Mouse (Mus musculus): ENCODE data around the gene Kif2c. TPM values are rescaled to one million over a fixed set of nuclear protein-coding genes. Genes with fewer than 3 reads are reported as not detected.

Gene Kif2c
- polyA plus RNA-seq, 1 experiment from 2014 or later: 45.5 TPM

DNA sequence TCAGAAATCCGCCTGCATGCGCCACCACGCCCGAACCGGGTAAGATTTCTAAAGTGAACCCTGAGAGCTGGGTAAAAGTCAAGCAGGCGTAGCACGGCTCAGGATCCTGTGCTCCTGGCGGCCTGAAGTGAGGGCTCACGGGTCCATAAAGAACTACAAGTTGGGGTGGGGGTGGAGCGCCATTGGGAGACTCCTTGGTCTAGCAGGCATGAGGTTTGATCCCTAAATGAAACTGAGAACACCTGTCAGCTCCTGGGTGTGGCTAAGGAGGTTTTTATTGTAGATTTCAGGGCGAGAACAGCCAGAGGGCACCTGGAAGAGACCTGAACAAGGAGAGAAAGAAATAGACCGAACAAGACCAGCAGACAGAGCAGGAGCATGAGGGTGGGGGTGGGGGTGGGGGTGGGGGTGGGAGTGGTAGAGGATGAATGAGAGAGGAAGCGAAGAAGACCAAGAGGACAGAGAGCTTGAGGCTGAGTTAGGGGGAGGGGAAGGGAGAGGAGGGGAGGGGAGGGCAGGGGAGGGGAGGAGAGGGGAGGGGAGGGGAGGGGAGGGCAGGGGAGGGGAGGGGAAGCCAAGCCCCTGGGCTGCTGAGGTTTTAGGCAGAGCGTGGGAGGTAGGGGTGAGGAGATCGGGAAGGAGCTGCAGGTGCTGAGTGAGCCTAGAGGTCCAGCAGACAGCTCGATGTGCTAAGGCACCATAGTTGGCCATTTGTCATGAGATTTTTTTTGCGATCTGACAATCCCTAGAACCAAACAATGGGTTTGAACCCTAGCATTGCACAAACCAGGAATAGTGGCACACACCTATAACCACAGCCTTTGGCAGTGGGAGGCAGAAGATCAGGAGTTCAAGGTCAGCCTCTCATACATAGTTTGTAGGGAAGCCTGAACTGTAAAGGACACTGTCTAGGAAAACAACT, 43.9 kb downstream of the Kif2c start:
- no peak overlapping the region for H3K27ac ChIP-seq (ENCODE audit: low read depth, low read length)
- WGBS (ENCODE audit: insufficient replicate concordance): 55% methylated on average over 16 of the region's 17 CpGs
- H3K36me3 ChIP-seq (ENCODE audit: control insufficient read depth, insufficient read depth, low read length): no peaks in the 10 kb centered on the region
- H3K9me3 ChIP-seq (replicated peaks; ENCODE audit: control insufficient read depth, low read length): no peaks in the 10 kb centered on the region
- no peak for ATAC-seq (replicated peaks; ENCODE audit: insufficient number of reproducible peaks, low FRiP score, low TSS enrichment)
- H3K9ac ChIP-seq (ENCODE audit: low read depth, low read length): no peak overlapping the region
- no peak overlapping the region for H3K4me2 ChIP-seq
- peaks cover 5% of the 10 kb centered on the region; the same call in 1 of the 2 replicates for H3K4me1 ChIP-seq (ENCODE audit: control insufficient read depth, insufficient read depth, low read length)
- H3K27me3 ChIP-seq (ENCODE audit: control insufficient read depth, insufficient read depth, low read length): 0 out of 2 replicates have a peak, but pooled peaks cover under 1% of the 10 kb centered on the region
- H3K4me3 ChIP-seq (ENCODE audit: low read depth, low read length): no peak overlapping the region

GRCm38 (mm10) chr4:117136034-117136433, 46.4 kb downstream of the Kif2c start:
- Histone ChIP-seq H3K36me3 (ENCODE audit: control insufficient read depth, insufficient read depth, low read length) (no peaks in the 10 kb centered on the region), H3K27me3 (ENCODE audit: control insufficient read depth, insufficient read depth, low read length) (peaks cover 24% of the 10 kb centered on the region), H3K4me3 (ENCODE audit: low read depth, low read length) (no peak overlapping the region), H3K9ac (ENCODE audit: low read depth, low read length) (no peak overlapping the region), H3K4me2 (no peak overlapping the region), H3K9me3 (replicated peaks; ENCODE audit: control insufficient read depth, low read length) (no peaks in the 10 kb centered on the region), H3K27ac (ENCODE audit: low read depth, low read length) (no peak overlapping the region), H3K4me1 (ENCODE audit: control insufficient read depth, insufficient read depth, low read length) (peaks cover 8% of the 10 kb centered on the region; the same call in 1 of the 2 replicates)
- WGBS (ENCODE audit: insufficient replicate concordance): 31% methylated on average over 8 of the region's 8 CpGs
- ATAC-seq (replicated peaks; ENCODE audit: insufficient number of reproducible peaks, low FRiP score, low TSS enrichment): no peak

GRCm38 (mm10) chr4:117134601-117134995, 47.8 kb downstream of the Kif2c start:
- H3K4me3 ChIP-seq (ENCODE audit: low read depth, low read length): no peak overlapping the region; the same call in 1 of the 2 replicates
- H3K36me3 ChIP-seq (ENCODE audit: control insufficient read depth, insufficient read depth, low read length): no peaks in the 10 kb centered on the region
- H3K27ac ChIP-seq (ENCODE audit: low read depth, low read length): no peak overlapping the region
- H3K4me2 ChIP-seq: peak overlapping the region; percentile 99
- 34% methylated on average over 2 of the region's 2 CpGs for WGBS (ENCODE audit: insufficient replicate concordance)
- H3K4me1 ChIP-seq (ENCODE audit: control insufficient read depth, insufficient read depth, low read length): peaks cover 8% of the 10 kb centered on the region; the same call in 1 of the 2 replicates
- peak overlapping the region; percentile 65; the same call in 1 of the 2 replicates for H3K9ac ChIP-seq (ENCODE audit: low read depth, low read length)
- peaks cover 27% of the 10 kb centered on the region for H3K27me3 ChIP-seq (ENCODE audit: control insufficient read depth, insufficient read depth, low read length)
- ATAC-seq (replicated peaks; ENCODE audit: insufficient number of reproducible peaks, low FRiP score, low TSS enrichment): no peak
- H3K9me3 ChIP-seq (replicated peaks; ENCODE audit: control insufficient read depth, low read length): no peaks in the 10 kb centered on the region

GRCm38 (mm10) chr4:117133817-117134600, 48.4 kb downstream of the Kif2c start, which contains the start of gene Plk3:
TSS of gene Plk3 (minus strand) at chr4:117133963.
- WGBS (ENCODE audit: insufficient replicate concordance): 2% methylated on average over 48 of the region's 48 CpGs
- peak; percentile 84 for ATAC-seq (replicated peaks; ENCODE audit: insufficient number of reproducible peaks, low FRiP score, low TSS enrichment)
- no peaks in the 10 kb centered on the region for H3K36me3 ChIP-seq (ENCODE audit: control insufficient read depth, insufficient read depth, low read length)
- H3K4me2 ChIP-seq: peak within 1 kb of the TSS; percentile 99
- H3K4me3 ChIP-seq (ENCODE audit: low read depth, low read length): peak within 1 kb of the TSS; percentile 86
- H3K9me3 ChIP-seq (replicated peaks; ENCODE audit: control insufficient read depth, low read length): no peaks in the 10 kb centered on the region
- peaks cover 27% of the 10 kb centered on the region for H3K27me3 ChIP-seq (ENCODE audit: control insufficient read depth, insufficient read depth, low read length)
- peak within 1 kb of the TSS; percentile 73 for H3K9ac ChIP-seq (ENCODE audit: low read depth, low read length)
- peaks cover 8% of the 10 kb centered on the region; the same call in 1 of the 2 replicates for H3K4me1 ChIP-seq (ENCODE audit: control insufficient read depth, insufficient read depth, low read length)
- no peak within 1 kb of the TSS for H3K27ac ChIP-seq (ENCODE audit: low read depth, low read length)

GRCm38 (mm10) chr4:117133366-117133796, 49.1 kb downstream of the Kif2c start:
- H3K9me3 ChIP-seq (replicated peaks; ENCODE audit: control insufficient read depth, low read length): no peaks in the 10 kb centered on the region
- H3K36me3 ChIP-seq (ENCODE audit: control insufficient read depth, insufficient read depth, low read length): no peaks in the 10 kb centered on the region
- ATAC-seq (replicated peaks; ENCODE audit: insufficient number of reproducible peaks, low FRiP score, low TSS enrichment): peak; percentile 19; the same call in 1 of the 2 replicates
- H3K4me1 ChIP-seq (ENCODE audit: control insufficient read depth, insufficient read depth, low read length): peaks cover 8% of the 10 kb centered on the region; the same call in 1 of the 2 replicates
- peak overlapping the region; percentile 73 for H3K9ac ChIP-seq (ENCODE audit: low read depth, low read length)
- peak overlapping the region; percentile 99 for H3K4me2 ChIP-seq
- no peak overlapping the region for H3K27ac ChIP-seq (ENCODE audit: low read depth, low read length)
- under 1% methylated on average over 42 of the region's 42 CpGs for WGBS (ENCODE audit: insufficient replicate concordance)
- H3K27me3 ChIP-seq (ENCODE audit: control insufficient read depth, insufficient read depth, low read length): peaks cover 27% of the 10 kb centered on the region
- H3K4me3 ChIP-seq (ENCODE audit: low read depth, low read length): peak overlapping the region; percentile 86

GRCm38 (mm10) chr4:117132794-117133143, 49.7 kb downstream of the Kif2c start:
- no peaks in the 10 kb centered on the region for H3K9me3 ChIP-seq (replicated peaks; ENCODE audit: control insufficient read depth, low read length)
- no peak overlapping the region for H3K9ac ChIP-seq (ENCODE audit: low read depth, low read length)
- H3K36me3 ChIP-seq (ENCODE audit: control insufficient read depth, insufficient read depth, low read length): no peaks in the 10 kb centered on the region
- no peak overlapping the region for H3K27ac ChIP-seq (ENCODE audit: low read depth, low read length)
- H3K4me3 ChIP-seq (ENCODE audit: low read depth, low read length): peak overlapping the region; percentile 86
- peaks cover 8% of the 10 kb centered on the region; the same call in 1 of the 2 replicates for H3K4me1 ChIP-seq (ENCODE audit: control insufficient read depth, insufficient read depth, low read length)
- WGBS (ENCODE audit: insufficient replicate concordance): 13% methylated on average over 11 of the region's 11 CpGs
- peak overlapping the region; percentile 99 for H3K4me2 ChIP-seq
- no peak for ATAC-seq (replicated peaks; ENCODE audit: insufficient number of reproducible peaks, low FRiP score, low TSS enrichment)
- peaks cover 27% of the 10 kb centered on the region for H3K27me3 ChIP-seq (ENCODE audit: control insufficient read depth, insufficient read depth, low read length)

GRCm38 (mm10) chr4:117131890-117132793, 50.3 kb downstream of the Kif2c start:
- Histone ChIP-seq H3K4me1 (ENCODE audit: control insufficient read depth, insufficient read depth, low read length) (peaks cover 8% of the 10 kb centered on the region; the same call in 1 of the 2 replicates), H3K9ac (ENCODE audit: low read depth, low read length) (no peak overlapping the region), H3K4me3 (ENCODE audit: low read depth, low read length) (no peak overlapping the region), H3K36me3 (ENCODE audit: control insufficient read depth, insufficient read depth, low read length) (no peaks in the 10 kb centered on the region), H3K9me3 (replicated peaks; ENCODE audit: control insufficient read depth, low read length) (no peaks in the 10 kb centered on the region), H3K4me2 (peak overlapping the region; percentile 99), H3K27me3 (ENCODE audit: control insufficient read depth, insufficient read depth, low read length) (peaks cover 27% of the 10 kb centered on the region), H3K27ac (ENCODE audit: low read depth, low read length) (no peak overlapping the region)
- WGBS (ENCODE audit: insufficient replicate concordance): 32% methylated on average over 7 of the region's 7 CpGs
- ATAC-seq (replicated peaks; ENCODE audit: insufficient number of reproducible peaks, low FRiP score, low TSS enrichment): 0 out of 2 replicates have a peak, but pooled peaks have one; percentile 3
